Mouse (Mus musculus): ENCODE measurements around the gene Cubn.

DNA sequence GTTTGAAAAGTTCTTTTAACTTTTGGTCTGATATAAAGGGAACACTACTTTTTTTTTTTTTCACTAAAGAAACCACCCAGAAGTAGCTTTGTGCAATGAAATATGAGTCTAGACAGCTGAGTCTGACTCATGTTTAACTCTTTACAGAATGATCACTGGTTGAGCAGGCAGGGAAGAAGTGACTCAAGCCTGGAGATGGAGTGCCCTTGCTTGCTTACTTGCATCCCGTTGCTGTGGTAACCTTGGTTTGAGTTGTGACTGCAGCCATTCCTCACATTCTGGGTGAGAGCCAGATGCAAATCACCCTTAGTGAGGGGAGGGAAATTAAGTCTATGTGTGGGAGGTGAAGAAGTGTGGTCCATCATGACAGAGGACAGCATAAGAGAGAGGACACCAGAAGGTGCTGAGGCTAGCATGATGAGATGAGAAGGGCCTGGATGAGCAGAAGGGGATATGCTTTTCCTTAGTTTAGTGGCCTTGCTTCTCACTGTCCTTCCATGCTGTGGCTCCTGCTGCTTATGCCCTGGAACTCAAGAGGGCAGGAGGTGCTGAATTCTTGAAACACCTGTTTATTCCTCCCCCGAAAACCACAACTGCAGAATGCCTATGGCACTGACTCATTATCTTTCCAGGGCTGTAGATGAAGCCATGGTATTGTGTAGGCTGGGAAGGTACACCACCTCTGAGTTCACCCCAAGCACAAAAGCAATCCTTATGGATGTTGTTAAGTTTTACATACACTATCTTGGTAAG lies 81.7 kb downstream of the Cubn start:
- TF ChIP-seq CTCF (IDR thresholded peaks at IDR 0.05 in 2 of 3, conservative IDR thresholded peaks at IDR 0.05 in 1 of 3; ENCODE audit: control insufficient read depth in 1 of 3, insufficient read depth in 1 of 3, low read depth in 2 of 3, low read length in 3 of 3, poor library complexity in 1 of 3, severe bottlenecking in 1 of 3) (no peak), POLR2A (IDR thresholded peaks at IDR 0.05; ENCODE audit: control insufficient read depth in 1 of 2, insufficient read depth in 1 of 2, low read depth in 1 of 2, low read length in 2 of 2, poor library complexity in 1 of 2) (no peak), TAL1 (IDR thresholded peaks at IDR 0.05; ENCODE audit: low read length) (no peak), USF1 (IDR thresholded peaks at IDR 0.05; ENCODE audit: low read depth, low read length) (no peak), HCFC1 (IDR thresholded peaks at IDR 0.05; ENCODE audit: low read depth, low read length) (no peak), EP300 (IDR thresholded peaks at IDR 0.05; ENCODE audit: low read depth in 1 of 2, low read length in 2 of 2) (no peak)
